Mouse (Mus musculus) embryonic facial prominence, embryonic 14.5 days (tissue): ENCODE data around the gene Ap1s3. TPM values are rescaled to one million over a fixed set of nuclear protein-coding genes. Genes with fewer than 3 reads are reported as not detected.

Source experiments
- ATAC-seq: fragments of 200-750 bp; cut with Nextera tagmentation; 2 replicates; pipeline ENCODE4 v1.8.0; 2017; ENCODE audit warnings: low read depth, moderate number of reproducible peaks, moderate TSS enrichment
- DNase-seq: peaks from one replicate; pipeline ENCODE4 v3.0.0-alpha.2; 2015; ENCODE audit warnings: low spot score
- H3K27ac ChIP-seq: fragments of 300-500 bp; sonication (generic); replicated peaks from 2 replicates; pipeline ENCODE4 v1.5.1; 2014; ENCODE audit warnings: low read depth, mild to moderate bottlenecking, low read length, moderate library complexity
- H3K27me3 ChIP-seq: fragments of 300-500 bp; sonication (generic); replicated peaks from 2 replicates; pipeline ENCODE4 v1.6.1; 2014; ENCODE audit warnings: low read length; ENCODE audit not compliant: control insufficient read depth, insufficient read depth
- H3K36me3 ChIP-seq: fragments of 300-500 bp; sonication (generic); 2 replicates; pipeline ENCODE4 v1.6.1; 2014; ENCODE audit warnings: low read length, mixed read lengths; ENCODE audit not compliant: control insufficient read depth, insufficient read depth
- H3K4me1 ChIP-seq: fragments of 300-500 bp; sonication (generic); 2 replicates; pipeline ENCODE4 v1.6.1; 2014; ENCODE audit warnings: antibody characterized with exemption, low read length; ENCODE audit not compliant: control insufficient read depth, insufficient read depth
- H3K4me2 ChIP-seq: fragments of 300-500 bp; sonication (generic); 2 replicates; pipeline ENCODE4 v1.6.1; 2014; ENCODE audit warnings: low read depth, mild to moderate bottlenecking, low read length, moderate library complexity, mixed read lengths
- H3K4me3 ChIP-seq: fragments of 300-500 bp; sonication (generic); 2 replicates; pipeline ENCODE4 v1.5.1; 2014; ENCODE audit warnings: low read depth, mild to moderate bottlenecking, low read length
- H3K9ac ChIP-seq: fragments of 300-500 bp; sonication (generic); 2 replicates; pipeline ENCODE4 v1.6.1; 2014; ENCODE audit warnings: low read depth, mild to moderate bottlenecking, low read length, moderate library complexity, mixed read lengths
- H3K9me3 ChIP-seq: fragments of 300-500 bp; sonication (generic); 2 replicates; pipeline ENCODE4 v1.6.1; 2016; ENCODE audit warnings: low read length; ENCODE audit not compliant: control insufficient read depth
- WGBS: fragments of 180-500 bp; shearing (Covaris S2); extraction: QIAGEN DNeasy Blood & Tissue Kit; methylation state at CpG from one replicate; pipeline ENCODE4 v1.1.7; 2014; 5-methylcytosine and 5-hydroxymethylcytosine counted together
- polyA plus RNA-seq: library from polyadenylated mRNA; unstranded; fragments of >200 nt; fragmentation: Nextera tagmentation; extraction: Ambion mirVana; gene quantifications from 2 replicates; pipeline ENCODE4 v1.2.1, GENCODE M21; 2014

Ap1s3 gene
- polyA plus RNA-seq = 0.31 and 0.41 TPM in 2 replicates

DNA sequence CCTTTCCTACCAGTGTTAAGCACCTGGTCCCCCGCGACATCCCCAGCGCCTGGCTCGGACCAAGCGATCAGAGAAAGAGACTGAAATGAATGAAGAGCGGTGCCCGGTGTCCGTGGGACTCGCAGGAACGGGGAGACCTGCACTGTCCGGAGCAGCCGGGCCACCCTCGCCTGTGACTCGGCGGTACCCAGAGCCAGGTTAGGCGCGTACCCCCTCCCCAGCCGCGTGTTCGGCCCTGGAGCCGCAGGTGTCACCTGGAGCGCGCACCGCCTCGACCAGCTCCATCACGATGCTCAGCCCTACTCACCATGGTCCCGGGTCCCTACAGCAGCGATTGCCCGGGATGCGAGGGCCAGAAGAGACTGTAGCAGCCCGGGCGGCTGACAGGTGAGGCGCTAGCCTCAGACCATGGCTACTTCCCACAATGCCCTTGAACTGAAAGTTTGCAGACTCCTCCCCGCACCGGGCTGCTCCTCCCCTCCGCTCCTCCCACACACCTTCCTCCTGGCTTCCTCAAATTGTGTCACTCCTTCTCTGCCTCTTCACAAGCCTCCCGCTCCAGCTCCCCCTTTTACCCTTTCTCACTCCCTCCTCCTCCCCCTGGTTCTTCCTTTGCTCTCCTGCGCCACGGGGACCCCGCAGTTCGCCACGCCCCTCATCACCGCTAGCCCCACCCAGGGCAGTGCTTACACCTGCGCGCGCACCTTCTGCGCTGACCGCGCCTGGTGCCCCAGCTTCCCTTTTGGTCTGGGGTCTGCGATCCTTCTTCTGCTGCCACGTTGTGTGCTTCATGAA is at the start of gene Ap1s3:
Ap1s3 (minus strand) TSS at position 430 of the 795 bp plus-strand sequence.
- peak; percentile 74 for DNase-seq
- peak; percentile 94 for ATAC-seq
- Histone ChIP-seq H3K27me3 (peaks cover 32% of the 10 kb centered on the region), H3K36me3 (no peaks in the 10 kb centered on the region), H3K9me3 (no peaks in the 10 kb centered on the region), H3K4me3 (peak within 1 kb of the TSS; percentile 66), H3K4me1 (peaks cover 5% of the 10 kb centered on the region; the same call in 1 of the 2 replicates), H3K9ac (peak within 1 kb of the TSS; percentile 66), H3K27ac (no peak within 1 kb of the TSS), H3K4me2 (peak within 1 kb of the TSS; percentile 96)
- under 1% methylated on average over 40 of the region's 51 CpGs for WGBS

GRCm38 (mm10) chr1:79714152-79714923 is 42.6 kb upstream of the Ap1s3 start:
- H3K4me2 ChIP-seq = no peak overlapping the region
- peaks cover 23% of the 10 kb centered on the region; the same call in 1 of the 2 replicates for H3K36me3 ChIP-seq
- ATAC-seq = no peak
- peaks cover 3% of the 10 kb centered on the region; the same call in 1 of the 2 replicates for H3K4me1 ChIP-seq
- no peaks in the 10 kb centered on the region for H3K27me3 ChIP-seq
- H3K9me3 ChIP-seq = no peaks in the 10 kb centered on the region
- no peak overlapping the region for H3K27ac ChIP-seq
- no peak overlapping the region for H3K4me3 ChIP-seq
- WGBS = 90% methylated on average over 13 of the region's 13 CpGs
- DNase-seq = no peak
- no peak overlapping the region for H3K9ac ChIP-seq

- Histone ChIP-seq H3K4me3 (no peak overlapping the region), H3K9me3 (no peaks in the 10 kb centered on the region), H3K27me3 (no peaks in the 10 kb centered on the region), H3K36me3 (peaks cover 23% of the 10 kb centered on the region; the same call in 1 of the 2 replicates), H3K4me2 (no peak overlapping the region), H3K9ac (no peak overlapping the region), H3K27ac (no peak overlapping the region), H3K4me1 (peaks cover 3% of the 10 kb centered on the region; the same call in 1 of the 2 replicates)
- DNase-seq (no peak), ATAC-seq (no peak)
- 80% methylated on average over 5 of the region's 5 CpGs for WGBS
Observed at GRCm38 (mm10) chr1:79713081-79713480, 41.3 kb upstream of the Ap1s3 start.

- ATAC-seq = peak; percentile 30; the same call in 1 of the 2 replicates
- no peaks in the 10 kb centered on the region for H3K27me3 ChIP-seq
- H3K4me2 ChIP-seq = no peak overlapping the region
- peaks cover 33% of the 10 kb centered on the region; the same call in 1 of the 2 replicates for H3K36me3 ChIP-seq
- peaks cover 3% of the 10 kb centered on the region; the same call in 1 of the 2 replicates for H3K4me1 ChIP-seq
- no peak for DNase-seq
- no peaks in the 10 kb centered on the region for H3K9me3 ChIP-seq
- H3K27ac ChIP-seq = peak overlapping the region; percentile 39; the same call in 1 of the 2 replicates
- no peak overlapping the region for H3K4me3 ChIP-seq
- peak overlapping the region; percentile 37; the same call in 1 of the 2 replicates for H3K9ac ChIP-seq
- WGBS = 68% methylated on average over 18 of the region's 18 CpGs
Observed at GRCm38 (mm10) chr1:79711147-79712126, 39.7 kb upstream of the Ap1s3 start.

DNA sequence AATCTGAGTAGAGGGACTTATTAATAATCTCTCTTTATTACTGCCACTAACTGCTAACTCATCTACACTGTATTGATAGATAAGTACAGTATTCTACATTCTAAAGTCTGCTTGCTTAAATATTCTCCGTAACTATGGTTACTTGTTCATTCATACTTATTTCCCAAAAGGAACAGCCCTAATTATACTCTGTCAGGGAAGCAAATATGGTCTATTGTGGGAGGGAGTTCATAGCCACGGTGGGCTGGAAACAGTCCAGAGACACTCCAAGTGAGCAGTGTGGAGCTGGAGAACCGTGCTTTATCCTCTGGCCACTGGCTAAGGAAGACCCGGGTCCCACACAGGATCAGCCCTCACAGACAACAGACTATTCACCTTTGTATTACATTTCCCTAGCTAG is 38.9 kb upstream of the Ap1s3 start:
- Histone ChIP-seq H3K36me3 (peaks cover 40% of the 10 kb centered on the region; the same call in 1 of the 2 replicates), H3K4me3 (no peak overlapping the region), H3K27ac (no peak overlapping the region), H3K9me3 (no peaks in the 10 kb centered on the region), H3K27me3 (no peaks in the 10 kb centered on the region), H3K4me1 (peaks cover 3% of the 10 kb centered on the region; the same call in 1 of the 2 replicates), H3K4me2 (no peak overlapping the region), H3K9ac (no peak overlapping the region)
- DNase-seq (peak; percentile 62), ATAC-seq (peak; percentile 60)
- 44% methylated on average over 4 of the region's 4 CpGs for WGBS

GRCm38 (mm10) chr1:79710216-79710615 is 38.4 kb upstream of the Ap1s3 start:
- ATAC-seq = no peak
- Histone ChIP-seq H3K27ac (no peak overlapping the region), H3K27me3 (no peaks in the 10 kb centered on the region), H3K9me3 (no peaks in the 10 kb centered on the region), H3K4me3 (no peak overlapping the region), H3K9ac (no peak overlapping the region), H3K4me2 (no peak overlapping the region), H3K4me1 (peaks cover 3% of the 10 kb centered on the region; the same call in 1 of the 2 replicates), H3K36me3 (peaks cover 41% of the 10 kb centered on the region; the same call in 1 of the 2 replicates)
- DNase-seq = no peak
- 76% methylated on average over 8 of the region's 8 CpGs for WGBS

DNA sequence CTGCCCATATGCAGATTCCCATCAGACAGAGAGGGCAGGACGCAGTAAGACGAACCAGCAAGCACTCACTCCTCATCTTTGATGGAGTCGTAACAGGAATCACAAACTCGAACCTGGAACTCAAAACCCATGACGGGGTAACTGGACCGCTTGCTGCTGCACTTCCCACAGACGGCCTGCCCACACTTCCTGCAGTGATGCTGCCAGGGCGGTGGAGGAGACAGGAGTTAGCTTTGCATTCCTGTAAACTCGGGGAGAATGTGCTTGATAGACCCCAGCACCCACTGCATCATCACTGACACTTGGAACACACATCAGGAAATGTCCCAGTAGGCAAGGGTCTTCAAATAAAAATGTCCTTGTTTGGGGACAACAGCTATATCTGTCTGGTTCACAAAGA is 35.6 kb upstream of the Ap1s3 start:
- ATAC-seq (no peak), DNase-seq (no peak)
- WGBS = 85% methylated on average over 9 of the region's 9 CpGs
- Histone ChIP-seq H3K4me3 (no peak overlapping the region), H3K4me2 (no peak overlapping the region), H3K4me1 (peaks cover 3% of the 10 kb centered on the region; the same call in 1 of the 2 replicates), H3K9me3 (no peaks in the 10 kb centered on the region), H3K36me3 (peaks cover 28% of the 10 kb centered on the region; the same call in 1 of the 2 replicates), H3K27me3 (no peaks in the 10 kb centered on the region), H3K9ac (no peak overlapping the region), H3K27ac (no peak overlapping the region)
